ENCODE assay signal across 1 mouse cellular context in the genomic region with DNA sequence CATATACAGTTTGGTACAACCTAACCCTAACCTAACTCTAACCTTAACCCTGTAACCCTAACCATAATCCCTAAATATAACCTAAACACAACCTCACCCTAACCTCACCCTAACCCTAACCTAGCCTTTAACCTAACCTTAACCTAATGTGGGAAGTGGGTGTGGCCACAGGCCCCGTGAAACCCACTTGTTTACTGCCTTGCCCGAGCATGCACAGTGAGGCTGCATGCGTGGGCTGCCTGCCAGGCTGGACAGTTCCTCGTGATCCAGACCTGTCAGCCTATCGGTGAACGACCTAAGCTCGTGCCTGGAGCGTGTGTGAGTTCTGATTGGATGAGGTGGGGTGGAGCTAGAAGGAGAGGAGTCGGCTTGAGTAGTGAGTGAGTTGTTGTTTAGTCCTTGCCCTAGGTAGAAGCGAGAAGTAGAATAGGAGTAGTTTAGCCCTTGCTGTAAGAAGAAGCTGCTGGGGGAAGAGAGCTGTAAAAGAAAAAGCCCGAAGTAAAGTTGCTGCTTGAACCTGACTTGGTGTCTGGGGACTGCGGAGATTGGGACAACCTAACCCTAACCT. TPM values are rescaled to one million over a fixed set of nuclear protein-coding genes. Genes with fewer than 3 reads are reported as not detected.
"Had no signal": no experiment of that assay in that cellular context is flagged by ENCODE, and none has a peak within 500 bp of the region (broad histone marks: within the 10 kb centered on the region; RNA-seq: fewer than 3 reads in every experiment).

No protein-coding gene starts in this region.

RNA-seq across cellular contexts. Expression of a gene that starts 50.6 kb away (rescaled TPM):
- polyA plus RNA-seq: macrophage had no signal
